ENCODE assay signal across 26 mouse cellular contexts in the genomic region with DNA sequence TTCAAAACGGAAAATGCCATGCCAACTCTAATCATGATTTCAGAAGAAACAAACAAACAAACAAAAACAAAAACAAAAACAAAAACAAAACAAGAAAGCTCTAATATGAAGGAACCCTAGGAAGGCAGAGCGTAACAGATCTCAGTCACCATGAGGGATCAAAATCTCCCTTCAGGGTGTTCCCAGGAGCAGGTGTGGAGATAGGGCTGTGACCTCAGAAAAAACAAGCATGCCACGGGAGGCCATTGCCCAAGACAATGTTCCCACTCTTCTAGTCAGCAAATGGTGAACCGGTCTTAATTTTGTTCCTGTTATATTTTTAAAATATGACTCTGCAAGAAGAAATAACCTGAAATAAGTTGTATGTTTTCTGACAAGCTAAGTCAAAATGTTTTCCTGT.
"Had no signal": no experiment of that assay in that cellular context is flagged by ENCODE, and none has a peak within 500 bp of the region (broad histone marks: within the 10 kb centered on the region; RNA-seq: fewer than 3 reads in every experiment).

No protein-coding gene starts in this region.

- DNase-seq: cerebellum, adult 8-10 months; cerebellum, adult 9-10 months; cerebellum, adult 9-11 months; cerebellum, postnatal 10 days; cerebellum, postnatal 14 days; cerebellum, postnatal 25 days; cerebellum, postnatal 36 days; embryo, embryonic 11 days; forebrain, postnatal 0 days; gastrocnemius, adult 2 months; gastrocnemius, postnatal 10 days; gastrocnemius, postnatal 14 days; gastrocnemius, postnatal 25 days; gastrocnemius, postnatal 36 days; heart, adult 11 months; heart, adult 18-20 months; heart, adult 2 months had no signal

- H3K4me2 ChIP-seq: embryonic facial prominence, embryonic 12.5 days; embryonic facial prominence, embryonic 13.5 days; embryonic facial prominence, embryonic 15.5 days; forebrain, embryonic 12.5 days; forebrain, embryonic 13.5 days; forebrain, embryonic 15.5 days had no signal

- H3K27me3 ChIP-seq: embryonic facial prominence, embryonic 12.5 days; embryonic facial prominence, embryonic 13.5 days; embryonic facial prominence, embryonic 15.5 days; forebrain, embryonic 12.5 days; forebrain, embryonic 13.5 days; forebrain, embryonic 15.5 days had no signal

- H3K4me3 ChIP-seq: embryonic facial prominence, embryonic 10.5 days; embryonic facial prominence, embryonic 12.5 days; embryonic facial prominence, embryonic 13.5 days; embryonic facial prominence, embryonic 15.5 days; erythroblast, embryonic 14.5 days; forebrain, embryonic 10.5 days; forebrain, embryonic 12.5 days; forebrain, embryonic 13.5 days; forebrain, embryonic 15.5 days; gastrocnemius, adult 2 months; heart, adult 2 months had no signal

- H3K36me3 ChIP-seq: embryonic facial prominence, embryonic 10.5 days; embryonic facial prominence, embryonic 12.5 days; embryonic facial prominence, embryonic 13.5 days; embryonic facial prominence, embryonic 15.5 days; forebrain, embryonic 10.5 days; forebrain, embryonic 12.5 days; forebrain, embryonic 15.5 days had no signal
